Mouse (Mus musculus): ENCODE results near the gene Naa15.
"Not testable (repeated sequence)": the region's sequence is repeated elsewhere in the genome, so short reads cannot be mapped to it uniquely, and the experiment has no call there.

Gene Naa15

DNA sequence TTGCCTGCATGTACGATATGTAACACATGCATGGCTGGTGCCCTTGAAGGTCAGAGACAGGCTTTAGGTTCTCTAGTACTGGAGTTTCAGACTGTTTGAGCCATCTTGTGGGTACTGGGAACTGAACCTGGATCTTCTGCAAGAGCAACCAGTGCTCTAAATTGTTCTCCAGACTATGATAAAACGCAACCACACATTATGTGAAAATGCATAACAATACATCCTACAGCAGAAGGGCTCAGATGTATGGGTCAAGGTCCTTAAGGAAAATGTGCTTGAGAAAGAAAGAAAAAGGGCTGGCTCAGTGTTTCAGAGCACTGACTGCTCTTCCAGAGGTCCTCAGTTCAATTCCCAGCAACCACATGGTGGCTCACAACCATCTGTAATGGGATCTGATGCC is 21.3 kb upstream of the Naa15 start:
- DNase-seq (ENCODE audit: extremely low spot score, low read depth, low spot score): no peak

DNA sequence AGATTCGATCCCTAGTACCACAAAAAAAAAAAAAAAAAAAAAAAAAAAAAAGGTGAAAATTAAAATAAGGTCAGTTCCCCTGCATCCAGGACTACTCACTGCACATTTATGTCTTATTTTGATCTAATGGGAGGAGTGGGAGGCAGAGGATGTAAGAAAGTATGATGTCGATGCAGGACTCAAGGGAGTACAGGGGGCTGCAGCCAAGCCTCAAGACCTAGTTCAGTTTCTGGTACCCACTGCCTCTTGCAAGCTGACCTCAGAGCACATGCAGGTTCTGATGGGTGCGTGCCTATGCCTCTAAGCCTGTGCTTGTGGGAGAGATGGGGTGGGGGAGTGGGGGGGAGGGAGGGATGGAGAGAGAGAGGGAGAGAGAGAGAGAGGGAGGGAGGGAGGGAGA is 20.1 kb upstream of the Naa15 start:
- DNase-seq (ENCODE audit: extremely low spot score, low read depth, low spot score): no peak

DNA sequence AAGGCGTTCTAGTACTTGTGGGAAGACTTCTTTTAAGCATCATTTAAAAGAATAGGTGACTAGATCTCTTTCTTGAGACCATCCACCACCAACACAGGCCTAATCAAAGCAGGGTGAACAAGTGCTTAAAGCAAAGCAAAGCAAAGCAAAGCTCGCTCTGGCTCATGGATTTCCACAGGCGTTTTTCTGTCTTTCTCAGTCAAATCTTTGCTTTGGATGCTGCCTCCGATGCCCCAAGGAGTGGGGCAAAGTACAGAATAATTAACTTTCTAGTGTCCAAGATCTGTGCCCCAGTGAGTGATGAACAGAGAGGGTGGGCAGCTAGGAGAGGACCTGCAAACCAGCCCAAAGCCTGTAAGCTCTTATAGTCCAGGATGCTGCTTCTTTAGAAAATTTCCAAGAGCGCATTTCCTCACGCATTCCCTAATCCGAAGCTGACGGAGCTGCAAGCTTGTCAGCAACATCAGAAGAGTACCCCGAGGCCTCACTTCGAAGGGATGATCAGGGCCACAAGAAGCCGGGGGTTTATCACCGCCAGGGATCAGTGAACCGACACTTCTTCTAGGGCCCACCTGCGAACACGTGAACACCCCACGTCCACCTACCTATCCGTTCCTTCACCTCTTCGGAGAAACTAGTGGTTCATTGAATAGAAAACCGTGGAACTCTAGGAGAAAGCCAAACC is 19.3 kb upstream of the Naa15 start:
- DNase-seq (ENCODE audit: extremely low spot score, low read depth, low spot score): no peak

DNA sequence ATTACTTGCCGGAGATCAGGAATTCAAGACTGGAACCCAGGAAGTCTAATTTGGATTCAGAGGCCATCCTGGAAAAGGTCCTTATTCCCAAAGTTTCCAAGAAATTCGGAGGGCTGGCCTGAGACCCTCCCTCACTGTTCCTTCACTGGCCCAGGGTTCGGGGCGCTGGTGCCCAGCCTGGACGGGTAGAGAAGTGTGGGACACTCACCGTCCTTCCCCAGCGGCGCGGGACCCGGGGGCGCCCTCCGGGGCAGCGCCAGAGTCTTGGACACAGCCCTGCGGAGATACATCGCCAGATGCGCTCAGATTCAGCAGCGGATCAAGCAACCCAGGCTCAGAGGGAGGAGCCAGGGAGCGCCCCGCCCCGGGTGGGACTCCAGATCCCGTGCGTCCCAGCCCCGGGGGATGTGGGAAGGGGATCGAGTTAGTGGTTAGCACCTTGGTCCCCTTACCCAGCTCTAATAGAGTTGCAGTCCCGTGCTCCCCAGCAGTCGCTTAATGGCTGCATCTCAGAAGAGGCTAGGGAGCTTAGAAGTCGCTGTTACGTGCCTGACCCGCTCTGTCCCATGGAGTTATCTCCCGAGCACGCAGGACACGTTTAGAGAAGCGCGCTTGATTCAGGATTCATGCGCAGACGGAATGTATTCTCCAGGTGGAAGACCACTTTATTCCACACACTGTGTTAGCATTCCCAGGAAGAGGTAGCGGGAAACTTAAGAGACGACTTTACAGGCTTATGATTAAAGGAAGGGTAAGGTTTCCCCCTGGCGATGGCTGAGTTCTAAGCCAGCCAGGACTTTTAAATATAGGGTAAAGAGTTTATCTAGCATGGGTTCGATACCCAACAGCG is 18.5 kb upstream of the Naa15 start, which contains the start of gene Mgarp:
TSS of gene Mgarp (minus strand) at position 520 of the 850 bp plus-strand sequence.
- DNase-seq (ENCODE audit: extremely low spot score, low read depth, low spot score): no peak

DNA sequence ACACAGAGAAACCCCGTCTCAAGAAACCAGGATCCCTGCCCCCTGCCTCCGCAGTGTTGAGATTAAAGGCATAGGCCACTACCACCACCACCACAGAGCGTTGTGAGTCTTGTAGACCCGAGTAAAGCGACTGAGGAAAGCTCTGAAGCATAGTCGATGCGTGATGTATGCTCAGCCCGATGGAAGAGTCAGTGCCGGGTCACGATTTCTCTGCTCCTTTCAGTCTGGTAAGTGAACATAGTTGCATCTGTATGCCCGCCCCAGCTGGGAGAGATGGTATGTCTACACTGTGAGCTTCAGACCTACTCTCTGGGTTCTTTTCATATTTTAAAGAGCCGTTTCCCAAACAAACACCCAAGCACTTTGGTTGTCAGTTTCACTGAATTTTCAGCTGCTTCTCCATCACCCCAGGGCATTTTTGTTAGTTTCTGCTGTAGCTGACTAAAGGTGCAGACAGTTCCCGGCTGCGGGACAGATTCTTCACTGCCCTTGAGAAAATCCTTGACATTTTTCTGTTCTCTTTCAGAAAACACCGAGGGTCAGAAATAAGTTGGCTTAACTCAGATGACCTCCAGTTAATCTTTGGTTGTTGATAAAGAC is 17.1 kb upstream of the Naa15 start:
- DNase-seq (ENCODE audit: extremely low spot score, low read depth, low spot score): no peak

DNA sequence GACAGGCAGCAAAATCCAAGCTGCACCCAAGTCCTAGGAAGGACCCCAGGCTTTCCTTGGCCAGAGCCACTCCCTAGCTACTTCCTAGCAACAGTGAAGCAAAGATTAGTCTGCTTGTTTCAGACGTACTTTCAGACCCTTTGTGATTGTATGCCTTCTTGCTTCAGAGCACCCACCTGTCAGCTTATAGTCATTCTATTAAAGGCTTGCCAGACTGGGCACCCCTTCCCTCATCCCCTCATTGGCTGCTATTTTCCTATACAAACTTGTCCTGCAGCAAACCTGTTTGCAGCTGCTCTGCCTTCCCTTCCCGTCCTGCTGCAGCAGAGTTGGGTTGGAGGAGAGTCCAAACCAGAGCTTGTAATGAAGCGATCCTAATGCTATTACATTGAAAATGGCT is 16.3 kb upstream of the Naa15 start:
- DNase-seq (ENCODE audit: extremely low spot score, low read depth, low spot score): no peak

DNA sequence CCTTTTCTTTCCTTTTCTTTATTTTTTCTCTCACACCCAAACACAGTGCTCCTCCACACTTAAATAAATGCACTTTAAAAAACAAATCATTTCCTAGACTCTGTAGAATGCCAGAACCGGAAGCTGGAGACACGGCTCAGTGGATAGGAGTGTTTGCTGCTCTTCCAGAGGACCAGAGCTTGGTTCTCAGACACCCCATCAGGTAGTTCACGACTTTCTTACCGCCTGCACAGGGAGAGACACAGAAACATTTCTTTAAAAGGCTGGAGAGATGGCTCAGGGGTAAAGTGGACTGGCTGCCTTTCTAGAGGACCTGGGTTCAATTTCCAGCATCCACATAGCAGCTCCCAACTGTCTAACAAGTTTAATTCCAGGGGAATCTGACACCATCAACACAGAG is 15.4 kb upstream of the Naa15 start:
- DNase-seq (ENCODE audit: extremely low spot score, low read depth, low spot score): no peak

DNA sequence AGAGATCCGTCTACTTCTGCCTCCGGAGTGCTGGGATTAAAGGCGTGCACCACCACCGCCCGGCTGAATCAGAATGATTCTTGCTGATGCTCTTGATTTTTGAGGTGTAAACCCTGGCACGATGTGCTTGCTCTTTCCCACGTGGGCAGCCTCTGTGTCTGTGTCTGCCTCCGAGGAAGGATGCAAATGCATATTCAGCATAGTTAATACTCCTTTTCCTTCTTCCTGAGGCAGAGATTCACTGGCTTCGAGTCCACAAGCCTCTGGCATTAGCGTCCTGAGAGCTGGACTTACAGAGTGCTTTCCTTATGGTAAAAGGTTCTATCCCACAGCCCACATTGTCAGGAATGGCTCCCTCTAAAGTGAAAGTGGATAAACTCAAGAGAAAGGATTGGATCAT is 14.3 kb upstream of the Naa15 start:
- DNase-seq (ENCODE audit: extremely low spot score, low read depth, low spot score): no peak

DNA sequence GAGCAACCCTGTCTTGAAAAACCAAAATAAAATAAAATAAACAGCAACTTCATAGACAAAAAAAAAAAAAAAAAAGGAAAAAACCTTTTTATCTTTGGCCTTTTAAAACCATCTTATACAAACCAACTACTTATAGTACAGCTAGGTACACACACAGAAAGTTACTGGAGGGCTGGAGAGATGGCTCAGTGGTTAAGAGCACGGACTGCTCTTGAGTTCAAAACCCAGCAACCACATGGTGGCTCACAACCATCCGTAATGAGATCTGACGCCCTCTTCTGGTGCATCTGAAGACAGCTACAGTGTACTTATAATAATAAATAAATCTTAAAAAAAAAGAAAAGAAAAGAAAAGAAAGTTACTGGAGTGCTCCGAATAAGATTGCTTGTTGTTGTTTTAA is 12.9 kb upstream of the Naa15 start:
- not testable (repeated sequence) for DNase-seq (ENCODE audit: extremely low spot score, low read depth, low spot score)

DNA sequence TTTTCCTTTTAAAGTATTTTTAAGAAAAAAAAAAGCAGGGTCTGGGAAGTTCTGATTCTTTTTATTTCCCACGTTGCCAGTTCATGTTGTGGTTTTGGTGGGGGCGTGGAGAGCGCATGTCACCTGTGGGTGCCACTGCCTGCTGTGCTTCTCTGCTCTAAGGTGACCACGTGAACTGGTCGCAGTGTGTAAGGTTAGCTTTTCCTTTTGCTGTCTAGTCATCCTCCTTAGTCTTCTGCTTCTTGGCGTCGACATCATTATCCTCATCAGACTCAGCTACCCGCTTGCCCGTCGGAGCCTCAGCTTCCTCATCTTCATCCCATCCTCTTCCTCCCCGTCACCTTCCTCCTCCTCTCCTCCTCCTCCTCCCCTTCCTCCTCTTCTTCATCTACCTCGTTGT is 12.3 kb upstream of the Naa15 start:
- DNase-seq (ENCODE audit: extremely low spot score, low read depth, low spot score): no peak

DNA sequence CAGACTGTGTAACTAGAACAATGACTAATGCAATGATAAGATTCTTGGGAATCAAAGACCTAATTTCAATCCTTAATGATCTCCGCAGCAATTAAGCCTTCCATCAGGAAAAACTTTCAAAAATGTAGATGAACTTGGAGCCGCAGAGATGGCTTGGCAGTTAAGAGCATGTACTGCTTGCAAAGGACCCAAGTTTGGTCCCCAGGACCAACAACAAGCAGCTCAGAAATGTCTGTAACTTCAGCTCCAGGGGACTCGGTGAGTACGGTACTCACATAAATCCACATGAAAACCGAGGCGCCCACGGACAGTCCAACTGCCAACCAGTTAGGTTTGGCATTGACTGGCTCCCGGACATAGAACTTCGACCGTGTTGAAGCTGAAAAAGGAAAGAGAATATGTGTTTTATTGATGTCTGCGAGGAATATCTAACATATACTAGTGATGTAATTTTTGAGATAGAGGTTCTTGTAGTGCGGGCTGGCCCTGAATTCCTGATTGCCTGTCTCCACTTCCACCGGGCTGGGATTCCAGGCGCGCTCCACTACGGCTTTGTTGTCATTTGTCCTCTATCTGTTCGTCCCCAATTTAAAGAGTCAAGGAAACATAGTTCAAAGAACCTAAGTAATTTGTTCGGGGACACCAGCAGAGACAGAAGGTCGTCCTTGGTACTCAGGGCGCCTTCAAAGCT is 6.9 kb upstream of the Naa15 start:
- DNase-seq (ENCODE audit: extremely low spot score, low read depth, low spot score): no peak

DNA sequence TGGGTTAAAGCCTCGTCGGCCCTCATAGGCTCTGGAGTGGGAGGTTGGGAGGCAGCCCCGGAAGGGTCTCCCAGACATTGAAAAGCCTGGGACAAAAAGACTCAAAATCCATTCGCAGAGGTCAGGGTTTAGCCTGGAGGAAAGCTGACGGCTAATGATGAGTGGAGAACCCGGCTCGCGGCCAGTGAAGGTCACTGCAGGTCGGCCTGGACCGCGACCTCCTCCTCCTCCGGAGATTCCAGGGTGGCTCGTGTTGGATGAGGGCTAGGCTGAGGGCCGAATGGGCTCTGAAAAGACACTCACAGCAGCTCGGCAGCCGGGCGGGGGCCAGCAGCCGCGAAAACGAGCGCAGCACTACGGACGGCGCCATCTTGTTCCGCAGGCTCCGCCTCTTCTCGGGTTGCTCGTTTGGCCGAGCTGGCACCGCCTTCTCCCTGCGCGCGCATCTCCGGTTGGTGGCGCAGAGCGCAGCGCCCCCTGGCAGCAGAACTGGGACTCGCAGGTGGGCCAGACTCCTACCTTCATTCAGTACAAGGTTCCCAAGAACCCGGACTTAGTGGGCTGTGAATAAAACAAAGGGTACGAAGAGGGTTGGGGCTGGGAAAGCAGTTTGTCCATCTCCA is 6.3 kb upstream of the Naa15 start, which contains the start of gene Ndufc1:
TSS of gene Ndufc1 (minus strand) at position 428 of the 623 bp plus-strand sequence.
- DNase-seq (ENCODE audit: extremely low spot score, low read depth, low spot score): peak; percentile 93

DNA sequence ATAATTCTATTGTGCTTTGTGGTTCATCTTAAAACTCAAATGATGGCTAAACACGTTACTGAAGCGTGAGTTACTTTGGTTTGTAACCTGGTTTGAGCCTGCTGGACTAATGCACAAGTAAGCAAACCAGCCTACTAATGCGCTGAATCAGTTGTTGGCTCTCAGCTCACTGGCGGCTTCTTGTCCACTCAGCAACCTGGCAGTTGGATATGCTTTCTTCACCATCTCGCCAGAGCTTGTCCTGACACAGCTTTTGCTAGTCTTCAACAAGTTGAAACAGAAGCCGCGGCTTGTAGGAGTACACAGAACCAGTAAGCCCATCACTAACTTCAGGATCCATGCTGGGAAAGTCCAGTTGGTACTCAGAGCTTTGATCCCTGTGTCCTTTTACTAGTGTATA is 2.5 kb upstream of the Naa15 start:
- DNase-seq (ENCODE audit: extremely low spot score, low read depth, low spot score): no peak

DNA sequence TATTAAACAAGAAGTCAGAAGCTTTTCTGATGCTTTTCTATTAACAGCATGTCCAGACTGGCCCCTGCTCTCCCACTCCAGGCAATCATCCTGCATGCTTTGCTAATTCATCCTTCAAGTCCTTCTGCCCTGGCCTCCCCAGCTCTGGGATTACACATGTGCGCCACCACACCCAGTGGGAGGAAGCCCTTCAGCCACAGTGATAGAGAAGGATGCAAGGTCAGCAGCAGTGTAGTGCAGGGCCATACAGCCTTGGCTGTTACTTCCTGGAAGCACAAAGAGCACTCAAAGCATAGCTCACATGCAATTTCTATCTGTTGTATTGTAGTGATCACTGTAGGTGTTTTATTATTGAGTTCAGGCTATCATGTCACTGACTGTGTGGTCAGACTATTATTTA is 1.7 kb upstream of the Naa15 start:
- DNase-seq (ENCODE audit: extremely low spot score, low read depth, low spot score): no peak

DNA sequence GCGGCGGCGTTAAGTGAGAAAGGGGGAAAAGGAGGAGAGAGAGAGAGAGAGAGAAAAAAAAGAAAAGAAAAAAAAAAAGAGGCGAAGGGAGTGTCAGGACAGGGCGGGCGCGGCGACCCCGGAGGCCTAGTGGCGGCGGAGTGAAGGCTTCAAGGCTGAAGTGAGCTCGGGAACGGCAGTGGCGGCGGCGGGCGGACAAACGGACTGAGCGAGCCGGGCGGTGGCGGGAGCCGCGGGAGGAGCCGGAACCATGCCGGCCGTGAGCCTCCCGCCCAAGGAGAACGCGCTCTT is 1.1 kb downstream of the Naa15 start:
- no peak for DNase-seq (ENCODE audit: extremely low spot score, low read depth, low spot score)

DNA sequence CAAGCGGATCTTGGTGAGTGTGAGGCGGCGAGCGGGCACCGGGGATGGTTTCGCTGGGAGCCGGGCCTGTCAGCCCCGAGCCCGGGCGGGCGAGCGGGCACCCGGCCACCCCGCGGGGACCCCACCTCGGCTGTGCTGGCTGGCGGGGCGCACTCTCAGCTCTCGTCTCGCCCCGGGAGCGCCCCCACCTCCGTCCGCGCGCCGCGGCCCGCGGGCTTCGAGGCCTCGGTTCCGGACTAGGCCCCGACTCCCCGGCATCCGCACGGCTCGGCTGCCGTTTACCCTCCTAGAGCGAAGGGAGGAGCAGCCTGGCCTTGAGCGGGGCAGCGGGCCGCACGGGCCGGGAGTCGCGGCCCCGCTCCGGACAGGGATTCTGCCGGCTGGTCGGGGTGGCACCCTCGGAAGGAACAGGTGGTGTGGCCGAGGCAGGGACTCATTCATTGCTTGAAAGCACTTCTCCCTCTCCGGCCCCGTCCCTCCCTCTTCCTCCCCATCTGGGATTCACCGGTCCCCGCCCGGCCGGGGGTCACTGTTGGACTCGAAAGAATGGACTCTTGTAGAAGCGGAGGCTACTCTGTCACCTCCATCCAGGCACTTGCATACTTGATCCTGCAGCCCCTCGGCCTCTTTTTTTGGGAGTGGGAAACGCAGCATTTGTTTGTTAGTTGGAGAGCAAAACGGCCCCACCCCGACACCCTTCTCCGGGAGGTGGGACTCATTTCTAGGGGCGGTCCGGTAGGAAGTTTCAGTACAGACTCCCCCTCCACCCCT is 1.6 kb downstream of the Naa15 start:
- DNase-seq (ENCODE audit: extremely low spot score, low read depth, low spot score): no peak

DNA sequence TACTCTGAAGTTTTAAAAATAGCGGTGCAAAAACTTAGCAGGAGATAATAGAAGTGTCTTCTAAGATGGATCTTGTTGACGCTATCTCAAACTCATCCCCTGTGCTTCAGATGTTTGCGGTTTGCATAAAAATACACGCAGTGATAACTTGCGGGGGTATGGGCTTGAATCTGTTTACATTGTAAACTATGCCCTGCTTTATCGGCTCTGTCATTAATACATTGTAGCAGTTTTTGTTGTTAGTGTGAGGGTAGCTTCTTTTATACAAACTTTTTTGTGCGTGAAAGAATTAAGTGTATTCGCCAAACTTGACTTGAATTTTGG is 2.1 kb downstream of the Naa15 start:
- DNase-seq (ENCODE audit: extremely low spot score, low read depth, low spot score): no peak

DNA sequence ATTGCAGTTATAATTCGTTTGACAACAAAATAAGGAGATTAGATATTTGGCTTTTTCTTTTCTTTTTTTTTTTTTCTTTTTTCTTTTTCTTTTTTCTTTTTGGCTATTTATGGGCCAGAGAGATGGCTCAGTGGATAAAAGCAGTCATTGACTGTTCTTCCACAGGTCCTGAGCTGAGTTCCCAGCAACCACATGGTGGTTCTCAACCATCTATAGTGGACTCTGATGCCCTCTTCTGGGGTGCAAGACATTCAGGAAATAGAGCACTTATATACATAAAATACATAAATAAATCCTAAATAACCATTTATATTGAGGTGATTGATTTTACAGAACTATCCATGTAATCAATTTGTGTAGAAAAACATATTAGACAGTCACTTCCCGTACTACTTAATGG is 2.5 kb downstream of the Naa15 start:
- no peak for DNase-seq (ENCODE audit: extremely low spot score, low read depth, low spot score)

DNA sequence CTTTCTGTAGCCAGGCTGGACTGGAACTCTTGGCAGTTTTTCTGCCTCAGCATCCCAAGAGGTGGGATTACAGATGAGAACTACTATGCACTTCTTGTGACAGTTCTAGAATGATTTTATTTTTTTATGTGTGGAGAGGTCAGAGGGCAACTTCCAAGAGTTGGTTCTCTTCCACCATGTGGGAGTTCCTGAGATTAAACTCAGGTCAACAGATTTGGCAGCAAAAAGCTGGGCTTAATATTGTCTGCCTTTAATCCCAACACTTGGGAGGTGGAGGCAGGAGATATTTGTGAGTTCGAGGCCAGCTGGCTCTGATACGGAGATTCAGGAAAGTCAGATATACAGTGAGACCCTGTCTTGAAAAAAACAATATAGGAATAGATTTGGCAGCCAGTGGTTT is 3.0 kb downstream of the Naa15 start:
- DNase-seq (ENCODE audit: extremely low spot score, low read depth, low spot score): no peak

DNA sequence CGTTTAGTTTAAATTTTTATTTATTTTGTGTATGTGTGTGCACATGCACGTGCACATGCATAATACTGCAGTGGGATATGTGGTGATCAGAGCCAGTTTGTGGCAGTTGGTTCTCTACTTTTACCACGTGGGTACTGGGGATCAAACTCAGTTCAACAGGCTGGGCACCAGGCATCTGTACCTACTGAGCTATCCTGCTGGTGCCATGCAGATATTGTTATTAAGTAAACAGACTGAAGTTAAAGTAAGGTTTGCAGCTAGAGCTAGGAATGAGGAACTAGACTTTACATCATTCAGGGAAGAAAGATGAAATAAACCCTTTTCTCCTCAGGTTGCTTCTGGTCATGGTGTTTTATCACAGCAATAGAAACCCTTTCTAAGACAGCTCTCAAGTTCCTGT is 7.0 kb downstream of the Naa15 start:
- no peak for DNase-seq (ENCODE audit: extremely low spot score, low read depth, low spot score)

DNA sequence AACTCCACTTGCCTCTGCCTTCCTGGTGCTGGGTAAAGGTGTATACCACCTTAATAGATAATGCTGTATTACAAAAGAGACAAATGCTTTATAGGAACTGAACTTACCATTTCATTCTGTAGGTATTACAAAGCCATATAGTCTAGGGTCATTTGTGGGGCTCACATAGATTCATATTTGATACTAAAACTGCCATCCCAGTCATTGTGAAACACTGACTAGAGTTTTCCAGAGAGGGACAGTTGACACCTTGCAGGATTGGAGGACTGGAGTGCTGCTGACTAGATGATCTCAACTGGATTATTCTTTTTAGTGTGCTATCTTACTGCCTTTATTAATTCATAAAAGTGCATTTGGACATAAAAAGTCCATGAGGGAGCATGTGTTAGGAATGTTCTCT is 10.4 kb downstream of the Naa15 start:
- DNase-seq (ENCODE audit: extremely low spot score, low read depth, low spot score): no peak
